In genomic region chr2:31299266-31299665, GRCm38 (mm10) we compare ENCODE assay signal across 8 mouse cellular contexts. TPM values are rescaled to one million over a fixed set of nuclear protein-coding genes. Genes with fewer than 3 reads are reported as not detected.
A peak's percentile ranks its signal among the peaks of the same experiment; 100 is the strongest.
DNase-seq lines count a peak whose midpoint lies in the region; ATAC-seq and TF ChIP-seq lines count a peak whose summit lies in the region.

No protein-coding gene starts in this region.

- H3K9ac ChIP-seq in hindbrain, embryonic 16.5 days (ENCODE audit: low read depth, low read length), result no peak overlapping the region
- no peak overlapping the region for H3K9ac ChIP-seq in midbrain, postnatal 0 days (replicated peaks; ENCODE audit: low read length, poor library complexity, severe bottlenecking)

- H3K4me3 ChIP-seq in heart, embryonic 10.5 days, result peak overlapping the region; percentile 9; the same call in 1 of the 2 replicates
- peak overlapping the region; percentile 18; the same call in 1 of the 2 replicates for H3K4me3 ChIP-seq in cortical plate, adult 2 months (ENCODE audit: insufficient read depth, low read length)
- H3K4me3 ChIP-seq in hindbrain, embryonic 16.5 days (ENCODE audit: low read length), result no peak overlapping the region
- H3K4me3 ChIP-seq in midbrain, postnatal 0 days (ENCODE audit: low read depth, low read length), result no peak overlapping the region

- ATAC-seq in hindbrain, embryonic 16.5 days, result no peak
- ATAC-seq in midbrain, postnatal 0 days (ENCODE audit: low FRiP score), result no peak

- H3K9me3 ChIP-seq in heart, embryonic 10.5 days, result no peaks in the 10 kb centered on the region
- H3K9me3 ChIP-seq in hindbrain, embryonic 16.5 days (ENCODE audit: control insufficient read depth, low read length), result no peaks in the 10 kb centered on the region
- H3K9me3 ChIP-seq in midbrain, postnatal 0 days (ENCODE audit: low read length), result no peaks in the 10 kb centered on the region

- H3K4me1 ChIP-seq in heart, embryonic 10.5 days, result peaks cover 22% of the 10 kb centered on the region
- no peaks in the 10 kb centered on the region for H3K4me1 ChIP-seq in cortical plate, adult 2 months (ENCODE audit: control insufficient read depth, insufficient read depth, low read length)
- H3K4me1 ChIP-seq in hindbrain, embryonic 16.5 days (ENCODE audit: control insufficient read depth, insufficient read depth, low read depth, low read length), result peaks cover 2% of the 10 kb centered on the region; the same call in 1 of the 2 replicates
- peaks cover 5% of the 10 kb centered on the region; the same call in 1 of the 2 replicates for H3K4me1 ChIP-seq in midbrain, postnatal 0 days (ENCODE audit: insufficient read depth, low read length)

- no peak overlapping the region for H3K27ac ChIP-seq in heart, embryonic 10.5 days
- no peak overlapping the region for H3K27ac ChIP-seq in cortical plate, adult 2 months (ENCODE audit: insufficient read depth, low read length)
- H3K27ac ChIP-seq in hindbrain, embryonic 16.5 days (ENCODE audit: low read depth, low read length), result no peak overlapping the region
- H3K27ac ChIP-seq in midbrain, postnatal 0 days (ENCODE audit: low read depth, low read length), result no peak overlapping the region

- peak overlapping the region; percentile 22; the same call in 1 of the 2 replicates for H3K4me2 ChIP-seq in hindbrain, embryonic 16.5 days (ENCODE audit: low read length)
- peak overlapping the region; percentile 8; the same call in 1 of the 2 replicates for H3K4me2 ChIP-seq in midbrain, postnatal 0 days (ENCODE audit: low read depth, low read length, poor library complexity, severe bottlenecking)

- 28% methylated on average over 4 of the region's 4 CpGs for WGBS in heart, embryonic 10.5 days
- 19% methylated on average over 4 of the region's 4 CpGs for WGBS in hindbrain, embryonic 16.5 days
- 19% methylated on average over 4 of the region's 4 CpGs for WGBS in midbrain, postnatal 0 days

- intact Hi-C loops in heart, postnatal 25 days (cut with DNase I), result loop anchor here (5.0 kb wide), 1 partner anchor 83 kb away; no protein-coding TSS in a partner anchor

- DNase-seq in heart, embryonic 10.5 days (ENCODE audit: low spot score), result no peak
- no peak for DNase-seq in heart, postnatal 25 days (ENCODE audit: low spot score)
- peak; percentile 63 for DNase-seq in CD4-positive helper T cell, adult 2 months (ENCODE audit: low read depth, low spot score)
- peak; percentile 87 for DNase-seq in midbrain, postnatal 0 days (ENCODE audit: low spot score)
- no peak for DNase-seq in right cerebral cortex, adult 2 months (ENCODE audit: low spot score in 2 of 2)
- no peak for DNase-seq in frontal cortex, postnatal 14 days (ENCODE audit: low spot score in 2 of 2)

- peak; percentile 45; the same call in 1 of the 2 replicates for TF ChIP-seq CTCF in cortical plate, adult 2 months (IDR thresholded peaks at IDR 0.05; ENCODE audit: extremely low read depth, insufficient read depth, low read length)
- peak; percentile 87 for TF ChIP-seq CTCF in midbrain, postnatal 0 days (IDR thresholded peaks at IDR 0.05)

- no peaks in the 10 kb centered on the region for H3K36me3 ChIP-seq in heart, embryonic 10.5 days
- H3K36me3 ChIP-seq in hindbrain, embryonic 16.5 days (ENCODE audit: control insufficient read depth, insufficient read depth, low read length), result no peaks in the 10 kb centered on the region
- peaks cover 4% of the 10 kb centered on the region for H3K36me3 ChIP-seq in midbrain, postnatal 0 days (ENCODE audit: insufficient read depth, low read length)

- TF ChIP-seq POLR2A in cortical plate, adult 2 months (IDR thresholded peaks at IDR 0.05; ENCODE audit: extremely low read depth, insufficient read depth, low read length), result no peak

- peaks cover 4% of the 10 kb centered on the region; the same call in 1 of the 2 replicates for H3K27me3 ChIP-seq in heart, embryonic 10.5 days (ENCODE audit: insufficient read depth, poor library complexity, severe bottlenecking)
- no peaks in the 10 kb centered on the region for H3K27me3 ChIP-seq in hindbrain, embryonic 16.5 days (replicated peaks; ENCODE audit: control insufficient read depth, insufficient read depth, low read length)
- no peaks in the 10 kb centered on the region for H3K27me3 ChIP-seq in midbrain, postnatal 0 days (ENCODE audit: insufficient read depth, low read length)

RNA-seq across cellular contexts. Expression of gene Hmcn2, which starts 14.9 kb away (rescaled TPM):
- 0.33 and 0.52 TPM in 2 replicates for polyA plus RNA-seq in heart, embryonic 10.5 days (2016; fragmentation: Nextera tagmentation; extraction: Ambion mirVana)
- total RNA-seq in heart, postnatal 25 days (2021), result 10 to 100 TPM; 13.2 to 14.5 TPM
- polyA plus RNA-seq in cortical plate, adult 2 months (2012; rRNA removed), result 1.5 TPM in 2 replicates
- 0.30 TPM in 2 replicates for polyA plus RNA-seq in hindbrain, embryonic 16.5 days (2015; fragmentation: Nextera tagmentation; extraction: Ambion mirVana)
- 0.60 and 1.5 TPM in 2 replicates for total RNA-seq in midbrain, postnatal 0 days (2014; rRNA removed)
- polyA plus RNA-seq in midbrain, postnatal 0 days (2015; fragmentation: Nextera tagmentation; extraction: Ambion mirVana), result 0.29 and 0.37 TPM in 2 replicates

RNA-seq across cellular contexts. Expression of gene Ncs1, which starts 53.6 kb away (rescaled TPM):
- polyA plus RNA-seq in heart, embryonic 10.5 days (2016; fragmentation: Nextera tagmentation; extraction: Ambion mirVana), result 44.7 and 51.8 TPM in 2 replicates
- total RNA-seq in heart, postnatal 25 days (2021), result 10 to 100 TPM; 11.3 to 11.6 TPM
- polyA plus RNA-seq in cortical plate, adult 2 months (2012; rRNA removed), result 167 and 176 TPM in 2 replicates
- 151 and 174 TPM in 2 replicates for polyA plus RNA-seq in hindbrain, embryonic 16.5 days (2015; fragmentation: Nextera tagmentation; extraction: Ambion mirVana)
- total RNA-seq in midbrain, postnatal 0 days (2014; rRNA removed), result 190 and 202 TPM in 2 replicates
- polyA plus RNA-seq in midbrain, postnatal 0 days (2015; fragmentation: Nextera tagmentation; extraction: Ambion mirVana), result 181 and 183 TPM in 2 replicates

Comparison
In these comparisons a context has a peak if more than half of its experiments do, and no peak if none do; other contexts are left out.
1. DNase-seq: peak in CD4-positive helper T cell, adult 2 months (single experiment) and midbrain, postnatal 0 days (single experiment); none in heart, embryonic 10.5 days (single experiment), heart, postnatal 25 days (single experiment), right cerebral cortex, adult 2 months (0 of 2) and frontal cortex, postnatal 14 days (0 of 2).
2. H3K4me3 ChIP-seq: peak in heart, embryonic 10.5 days (single experiment) and cortical plate, adult 2 months (single experiment); none in hindbrain, embryonic 16.5 days (single experiment) and midbrain, postnatal 0 days (single experiment).